ENCODE assay signal across 21 mouse cellular contexts in the genomic region with DNA sequence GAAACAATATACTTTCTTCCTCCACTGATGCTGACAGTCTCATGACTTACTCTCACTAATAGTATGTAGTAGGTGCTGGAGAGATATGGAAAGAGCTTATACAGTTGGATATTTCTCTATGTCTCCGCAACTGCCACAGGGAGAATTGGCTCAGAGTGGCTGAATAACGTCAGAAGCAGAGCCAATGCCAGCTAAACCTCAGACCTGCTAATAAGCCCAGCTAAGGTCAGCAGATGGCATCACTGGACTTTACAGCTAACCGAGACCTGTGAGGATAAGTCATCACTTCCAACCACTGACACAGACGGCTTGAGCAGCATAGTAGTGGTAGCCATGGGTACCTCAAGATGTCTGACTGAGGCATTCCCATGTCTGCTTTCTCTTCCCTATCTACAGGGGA. TPM values are rescaled to one million over a fixed set of nuclear protein-coding genes. Genes with fewer than 3 reads are reported as not detected.
DNase-seq lines count a peak whose midpoint lies in the region; ATAC-seq and TF ChIP-seq lines count a peak whose summit lies in the region.
"Had no signal": no experiment of that assay in that cellular context is flagged by ENCODE, and none has a peak within 500 bp of the region (broad histone marks: within the 10 kb centered on the region; RNA-seq: fewer than 3 reads in every experiment).

No protein-coding gene starts in this region.

- DNase-seq in midbrain, postnatal 0 days (ENCODE audit: low spot score) = peak; percentile 1
- DNase-seq in midbrain, embryonic 14.5 days = no peak
- peak; percentile 69 to 83 for DNase-seq in cerebellum, adult 2 months
- DNase-seq in cerebellum, postnatal 10 days = peak; percentile 61 to 62
- DNase-seq in testis, postnatal 14 days (ENCODE audit: low spot score) = no peak
- DNase-seq in testis, postnatal 10 days (ENCODE audit: low spot score) = no peak
- no peak for DNase-seq in urinary bladder, postnatal 14 days (ENCODE audit: low spot score)
- DNase-seq: adrenal gland, postnatal 10 days; forebrain, postnatal 0 days; gastrocnemius, postnatal 14 days; heart, adult 2 months; kidney, adult 2 months had no signal

- no peaks in the 10 kb centered on the region for H3K9me3 ChIP-seq in midbrain, postnatal 0 days (ENCODE audit: low read length)
- H3K9me3 ChIP-seq in midbrain, embryonic 14.5 days (ENCODE audit: control insufficient read depth, low read length) = no peaks in the 10 kb centered on the region
- H3K9me3 ChIP-seq: embryonic facial prominence, embryonic 10.5 days; forebrain, embryonic 13.5 days; heart, embryonic 12.5 days; hindbrain, embryonic 10.5 days; hindbrain, embryonic 15.5 days had no signal

- no peak overlapping the region for H3K27ac ChIP-seq in midbrain, postnatal 0 days (ENCODE audit: low read depth, low read length)
- no peak overlapping the region for H3K27ac ChIP-seq in midbrain, embryonic 14.5 days (replicated peaks; ENCODE audit: low read depth, low read length)
- no peak overlapping the region for H3K27ac ChIP-seq in cerebellum, adult 2 months (ENCODE audit: insufficient read depth, low read length)
- H3K27ac ChIP-seq: embryonic facial prominence, embryonic 10.5 days; forebrain, embryonic 13.5 days; heart, adult 2 months; hindbrain, embryonic 10.5 days; hindbrain, embryonic 15.5 days had no signal

- no peak overlapping the region for H3K4me3 ChIP-seq in midbrain, postnatal 0 days (ENCODE audit: low read depth, low read length)
- H3K4me3 ChIP-seq in midbrain, embryonic 14.5 days (replicated peaks; ENCODE audit: low read depth, low read length) = no peak overlapping the region
- H3K4me3 ChIP-seq in cerebellum, adult 2 months (replicated peaks; ENCODE audit: insufficient read depth, low read depth, low read length) = no peak overlapping the region
- H3K4me3 ChIP-seq: embryonic facial prominence, embryonic 10.5 days; forebrain, embryonic 13.5 days; heart, adult 2 months; heart, embryonic 12.5 days; hindbrain, embryonic 10.5 days; hindbrain, embryonic 15.5 days had no signal

- TF ChIP-seq CTCF in midbrain, postnatal 0 days (IDR thresholded peaks at IDR 0.05) = no peak
- TF ChIP-seq CTCF in cerebellum, adult 2 months (IDR thresholded peaks at IDR 0.05; ENCODE audit: borderline replicate concordance, insufficient read depth, low read depth, low read length) = peak; percentile 34; the same call in 1 of the 2 replicates

- H3K27me3 ChIP-seq in midbrain, postnatal 0 days (ENCODE audit: insufficient read depth, low read length) = no peaks in the 10 kb centered on the region
- no peaks in the 10 kb centered on the region for H3K27me3 ChIP-seq in midbrain, embryonic 14.5 days (ENCODE audit: control insufficient read depth, insufficient read depth, low read length)
- H3K27me3 ChIP-seq in cerebellum, adult 2 months (ENCODE audit: control insufficient read depth, insufficient read depth, low read length) = no peaks in the 10 kb centered on the region
- H3K27me3 ChIP-seq: forebrain, embryonic 13.5 days; hindbrain, embryonic 15.5 days had no signal

- no peak overlapping the region for H3K9ac ChIP-seq in midbrain, postnatal 0 days (replicated peaks; ENCODE audit: low read length, poor library complexity, severe bottlenecking)
- no peak overlapping the region for H3K9ac ChIP-seq in midbrain, embryonic 14.5 days (replicated peaks; ENCODE audit: low read length)
- H3K9ac ChIP-seq: forebrain, embryonic 13.5 days; forebrain, postnatal 0 days; heart, embryonic 12.5 days; hindbrain, embryonic 15.5 days had no signal

- H3K36me3 ChIP-seq in midbrain, postnatal 0 days (ENCODE audit: insufficient read depth, low read length) = no peaks in the 10 kb centered on the region
- H3K36me3 ChIP-seq in midbrain, embryonic 14.5 days (ENCODE audit: control insufficient read depth, insufficient read depth, low read length) = no peaks in the 10 kb centered on the region
- H3K36me3 ChIP-seq: embryonic facial prominence, embryonic 10.5 days; heart, embryonic 12.5 days; hindbrain, embryonic 10.5 days; hindbrain, embryonic 15.5 days had no signal

- no peaks in the 10 kb centered on the region for H3K4me1 ChIP-seq in midbrain, postnatal 0 days (ENCODE audit: insufficient read depth, low read length)
- H3K4me1 ChIP-seq in midbrain, embryonic 14.5 days (ENCODE audit: control insufficient read depth, insufficient read depth, low read length) = no peaks in the 10 kb centered on the region
- peaks cover 29% of the 10 kb centered on the region for H3K4me1 ChIP-seq in cerebellum, adult 2 months (ENCODE audit: control insufficient read depth, insufficient read depth, low read length)
- H3K4me1 ChIP-seq: embryonic facial prominence, embryonic 10.5 days; forebrain, embryonic 13.5 days; heart, embryonic 12.5 days; hindbrain, embryonic 10.5 days; hindbrain, embryonic 15.5 days had no signal

- ATAC-seq in midbrain, postnatal 0 days (ENCODE audit: low FRiP score) = no peak
- ATAC-seq in midbrain, embryonic 14.5 days (ENCODE audit: low FRiP score, low TSS enrichment) = no peak
- ATAC-seq: forebrain, embryonic 13.5 days; forebrain, postnatal 0 days; intestine, embryonic 16.5 days had no signal

- TF ChIP-seq POLR2A in cerebellum, adult 2 months (IDR thresholded peaks at IDR 0.05; ENCODE audit: borderline replicate concordance, insufficient read depth, low read length) = no peak

- WGBS in midbrain, postnatal 0 days = 83% methylated on average over 4 of the region's 4 CpGs
- 82% methylated on average over 4 of the region's 4 CpGs for WGBS in midbrain, embryonic 14.5 days
- WGBS in cerebellum, adult 2 months = 13% methylated on average over 4 of the region's 4 CpGs

- no peak overlapping the region for H3K4me2 ChIP-seq in midbrain, postnatal 0 days (ENCODE audit: low read depth, low read length, poor library complexity, severe bottlenecking)
- no peak overlapping the region for H3K4me2 ChIP-seq in midbrain, embryonic 14.5 days (ENCODE audit: low read length)
- H3K4me2 ChIP-seq: forebrain, embryonic 13.5 days; heart, embryonic 12.5 days; hindbrain, embryonic 15.5 days had no signal

RNA-seq across cellular contexts. Expression of a gene that starts 22.6 kb away (rescaled TPM):
- 1.3 and 2.6 TPM in 2 replicates for total RNA-seq in midbrain, postnatal 0 days (2014; rRNA removed)
- polyA plus RNA-seq in midbrain, postnatal 0 days (2015; fragmentation: Nextera tagmentation; extraction: Ambion mirVana) = 1.3 and 1.7 TPM in 2 replicates
- 0.38 and 0.81 TPM in 2 replicates for polyA plus RNA-seq in midbrain, embryonic 14.5 days (2014; fragmentation: Nextera tagmentation; extraction: Ambion mirVana)
- polyA plus RNA-seq in cerebellum, adult 2 months (2012; rRNA removed) = 0.30 and 1.1 TPM in 2 replicates
- total RNA-seq: heart, adult 2 months; heart, postnatal 25 days; MEL had no signal
- polyA plus RNA-seq: C2C12; heart, adult 2 months; heart, embryonic 12.5 days had no signal

Comparison
In these comparisons a context has a peak if more than half of its experiments do, and no peak if none do; other contexts are left out.
1. DNase-seq: peak in midbrain, postnatal 0 days (single experiment), cerebellum, adult 2 months (2 of 2) and cerebellum, postnatal 10 days (2 of 2); none in midbrain, embryonic 14.5 days (single experiment), testis, postnatal 14 days (single experiment), testis, postnatal 10 days (single experiment) and urinary bladder, postnatal 14 days (single experiment).